Mouse (Mus musculus): ENCODE results near the gene Wnt3. TPM values are rescaled to one million over a fixed set of nuclear protein-coding genes. Genes with fewer than 3 reads are reported as not detected.

Gene Wnt3
- total and polyA plus RNA-seq, 3 experiments: 0.04 TPM; not detected in 2

GRCm38 (mm10) chr11:103729282-103729985, 44.5 kb upstream of the Wnt3 start:
- H3K36me3 ChIP-seq (replicated peaks in 1 of 2; ENCODE audit: control insufficient read depth in 1 of 2, insufficient read depth in 1 of 2, low read length in 1 of 2): no peaks in the 10 kb centered on the region
- in situ Hi-C loops (cut with MboI; ENCODE audit: low pct_ligation_motif_present, low pct_unique_long_range_greater_than_20kb, low sequenced_read_pairs): no loop called here
- H3K4me2 ChIP-seq (ENCODE audit: insufficient read depth, low read depth, poor library complexity, severe bottlenecking): no peak overlapping the region
- no peak overlapping the region for H3K9ac ChIP-seq (ENCODE audit: insufficient read depth, low read depth)
- H3K27ac ChIP-seq (ENCODE audit: insufficient read depth, low read depth): no peak overlapping the region
- TF ChIP-seq NELFE (IDR thresholded peaks at IDR 0.05; ENCODE audit: low read depth, low read length) (no peak), RCOR1 (conservative IDR thresholded peaks at IDR 0.05; ENCODE audit: low read depth, low read length) (no peak)
- peaks cover 88% of the 10 kb centered on the region for H3K27me3 ChIP-seq (replicated peaks)
- no peak overlapping the region for H3K4me3 ChIP-seq (replicated peaks in 1 of 3; ENCODE audit: low read depth in 2 of 3, low read length in 2 of 3, poor library complexity in 1 of 3)
- no peaks in the 10 kb centered on the region; a peak in 1 of 4 replicates for H3K4me1 ChIP-seq (ENCODE audit: control insufficient read depth in 1 of 2, insufficient read depth in 2 of 2)
- no peaks in the 10 kb centered on the region for H3K79me2 ChIP-seq (replicated peaks; ENCODE audit: control insufficient read depth, extremely low read depth, insufficient read depth, poor library complexity, severe bottlenecking)
- DNase-seq (ENCODE audit: extremely low read depth): no peak
- H3K9me3 ChIP-seq (replicated peaks; ENCODE audit: low read length): peaks cover 3% of the 10 kb centered on the region
- dilution Hi-C loops (cut with MboI; ENCODE audit: extremely low pct_ligation_motif_present, extremely low pct_unique_long_range_greater_than_20kb, low sequenced_read_pairs): no loop called here

- Histone ChIP-seq H3K4me3 (replicated peaks in 1 of 3; ENCODE audit: low read depth in 2 of 3, low read length in 2 of 3, poor library complexity in 1 of 3) (no peak overlapping the region), H3K27me3 (replicated peaks) (peaks cover 95% of the 10 kb centered on the region), H3K36me3 (replicated peaks in 1 of 2; ENCODE audit: control insufficient read depth in 1 of 2, insufficient read depth in 1 of 2, low read length in 1 of 2) (no peaks in the 10 kb centered on the region), H3K27ac (ENCODE audit: insufficient read depth, low read depth) (no peak overlapping the region), H3K9ac (ENCODE audit: insufficient read depth, low read depth) (no peak overlapping the region), H3K9me3 (replicated peaks; ENCODE audit: low read length) (no peaks in the 10 kb centered on the region), H3K4me2 (ENCODE audit: insufficient read depth, low read depth, poor library complexity, severe bottlenecking) (no peak overlapping the region), H3K4me1 (ENCODE audit: control insufficient read depth in 1 of 2, insufficient read depth in 2 of 2) (no peaks in the 10 kb centered on the region; a peak in 1 of 4 replicates), H3K79me2 (replicated peaks; ENCODE audit: control insufficient read depth, extremely low read depth, insufficient read depth, poor library complexity, severe bottlenecking) (no peaks in the 10 kb centered on the region)
- in situ Hi-C loops (cut with MboI; ENCODE audit: low pct_ligation_motif_present, low pct_unique_long_range_greater_than_20kb, low sequenced_read_pairs) (no loop called here), dilution Hi-C loops (cut with MboI; ENCODE audit: extremely low pct_ligation_motif_present, extremely low pct_unique_long_range_greater_than_20kb, low sequenced_read_pairs) (no loop called here)
- no peak for DNase-seq (ENCODE audit: extremely low read depth)
- TF ChIP-seq MAZ (IDR thresholded peaks at IDR 0.05; ENCODE audit: low read depth, low read length) (no peak), SIN3A (IDR thresholded peaks at IDR 0.05; ENCODE audit: low read length) (no peak), RCOR1 (conservative IDR thresholded peaks at IDR 0.05; ENCODE audit: low read depth, low read length) (no peak), E2F4 (IDR thresholded peaks at IDR 0.05; ENCODE audit: insufficient replicate concordance, low read depth, low read length) (no peak), GABPA (IDR thresholded peaks at IDR 0.05; ENCODE audit: insufficient replicate concordance, low read depth, low read length) (no peak), NELFE (IDR thresholded peaks at IDR 0.05; ENCODE audit: low read depth, low read length) (no peak), ELF1 (IDR thresholded peaks at IDR 0.05; ENCODE audit: low read depth, low read length) (no peak), ZC3H11A (IDR thresholded peaks at IDR 0.05; ENCODE audit: low read depth, low read length) (no peak), IRF4 (IDR thresholded peaks at IDR 0.05; ENCODE audit: low read depth, low read length) (no peak), CTCF (conservative IDR thresholded peaks at IDR 0.05 in 1 of 2, IDR thresholded peaks at IDR 0.05 in 1 of 2; ENCODE audit: low read depth in 2 of 2, low read length in 2 of 2) (no peak), ZNF384 (IDR thresholded peaks at IDR 0.05; ENCODE audit: low read depth, low read length) (no peak), HCFC1 (IDR thresholded peaks at IDR 0.05; ENCODE audit: low read depth, low read length) (no peak), JUN (IDR thresholded peaks at IDR 0.05; ENCODE audit: insufficient read depth, low read depth, low read length) (no peak), UBTF (IDR thresholded peaks at IDR 0.05; ENCODE audit: low read depth, low read length) (no peak), USF2 (conservative IDR thresholded peaks at IDR 0.05; ENCODE audit: low read depth, low read length) (no peak), MEF2A (IDR thresholded peaks at IDR 0.05; ENCODE audit: borderline replicate concordance, low read depth, low read length) (no peak), CHD2 (IDR thresholded peaks at IDR 0.05; ENCODE audit: low read length) (no peak), MXI1 (IDR thresholded peaks at IDR 0.05; ENCODE audit: low read depth, low read length) (no peak), TCF12 (IDR thresholded peaks at IDR 0.05; ENCODE audit: low read depth, low read length) (no peak), ETS1 (conservative IDR thresholded peaks at IDR 0.05; ENCODE audit: low read depth, low read length) (no peak)
These were observed 42.4 kb upstream of the Wnt3 start for GRCm38 (mm10) chr11:103731594-103731993.
